9 mouse cellular contexts compared by ENCODE assay signal in genomic region chr2:181148318-181148955, GRCm38 (mm10). TPM values are rescaled to one million over a fixed set of nuclear protein-coding genes. Genes with fewer than 3 reads are reported as not detected.
A peak's percentile ranks its signal among the peaks of the same experiment; 100 is the strongest.
DNase-seq lines count a peak whose midpoint lies in the region; ATAC-seq and TF ChIP-seq lines count a peak whose summit lies in the region.
"Had no signal": no experiment of that assay in that cellular context is flagged by ENCODE, and none has a peak within 500 bp of the region (broad histone marks: within the 10 kb centered on the region; RNA-seq: fewer than 3 reads in every experiment).

No protein-coding gene starts in this region.

- no peak for DNase-seq in lung, postnatal 4 days
- DNase-seq in lung, adult 18-20 months = no peak
- no peak for DNase-seq in gastrocnemius, postnatal 10 days
- no peak for DNase-seq in kidney, adult 18-20 months

- 14% methylated on average over 31 of the region's 31 CpGs for WGBS in lung, embryonic 15.5 days
- 16% methylated on average over 24 of the region's 31 CpGs for WGBS in intestine, embryonic 15.5 days
- 20% methylated on average over 30 of the region's 31 CpGs for WGBS in neural tube, embryonic 14.5 days

- H3K27ac ChIP-seq in lung, embryonic 15.5 days = no peak overlapping the region
- no peak overlapping the region for H3K27ac ChIP-seq in embryonic fibroblast, embryonic 13.5 days (ENCODE audit: insufficient read depth, low read length)
- H3K27ac ChIP-seq in intestine, embryonic 15.5 days = no peak overlapping the region
- H3K27ac ChIP-seq in neural tube, embryonic 14.5 days (ENCODE audit: low read depth, low read length) = no peak overlapping the region

- no peak for TF ChIP-seq CTCF in embryonic fibroblast, embryonic 13.5 days (IDR thresholded peaks at IDR 0.05; ENCODE audit: borderline replicate concordance, insufficient read depth, low read length)

- peaks cover 10% of the 10 kb centered on the region for H3K4me1 ChIP-seq in lung, embryonic 15.5 days
- H3K4me1 ChIP-seq in embryonic fibroblast, embryonic 13.5 days (ENCODE audit: control insufficient read depth, insufficient read depth, low read length) = no peaks in the 10 kb centered on the region
- H3K4me1 ChIP-seq in intestine, embryonic 15.5 days (replicated peaks) = no peaks in the 10 kb centered on the region; the same call in 1 of the 2 replicates
- peaks cover 4% of the 10 kb centered on the region; the same call in 1 of the 2 replicates for H3K4me1 ChIP-seq in neural tube, embryonic 14.5 days (ENCODE audit: control insufficient read depth, insufficient read depth, low read length)

- TF ChIP-seq POLR2A in embryonic fibroblast, embryonic 13.5 days (IDR thresholded peaks at IDR 0.05; ENCODE audit: low read depth, low read length) = no peak

- H3K4me3 ChIP-seq in lung, embryonic 15.5 days = peak overlapping the region; percentile 38
- peak overlapping the region; percentile 26; the same call in 1 of the 2 replicates for H3K4me3 ChIP-seq in embryonic fibroblast, embryonic 13.5 days (ENCODE audit: insufficient read depth, low read length)
- H3K4me3 ChIP-seq in intestine, embryonic 15.5 days (replicated peaks) = peak overlapping the region; percentile 37
- H3K4me3 ChIP-seq in neural tube, embryonic 14.5 days (ENCODE audit: low read depth, low read length) = peak overlapping the region; percentile 32; the same call in 1 of the 2 replicates

- ATAC-seq in lung, embryonic 15.5 days (ENCODE audit: borderline replicate concordance, extremely low read depth, low FRiP score, low TSS enrichment) = no peak
- ATAC-seq in intestine, embryonic 15.5 days = no peak
- no peak for ATAC-seq in neural tube, embryonic 14.5 days (ENCODE audit: low read depth)

- peak overlapping the region; percentile 91 for H3K4me2 ChIP-seq in lung, embryonic 15.5 days
- peak overlapping the region; percentile 90 for H3K4me2 ChIP-seq in intestine, embryonic 15.5 days (replicated peaks)
- peak overlapping the region; percentile 64 for H3K4me2 ChIP-seq in neural tube, embryonic 14.5 days (ENCODE audit: low read depth, low read length)

- no peak overlapping the region for H3K9ac ChIP-seq in lung, embryonic 15.5 days
- no peak overlapping the region for H3K9ac ChIP-seq in intestine, embryonic 15.5 days
- H3K9ac ChIP-seq in neural tube, embryonic 14.5 days (replicated peaks; ENCODE audit: low read depth, low read length) = no peak overlapping the region

- H3K36me3 ChIP-seq in lung, embryonic 15.5 days = no peaks in the 10 kb centered on the region
- H3K36me3 ChIP-seq in intestine, embryonic 15.5 days = no peaks in the 10 kb centered on the region
- peaks cover 24% of the 10 kb centered on the region for H3K36me3 ChIP-seq in neural tube, embryonic 14.5 days (ENCODE audit: control insufficient read depth, insufficient read depth, low read length)

- H3K9me3 ChIP-seq in lung, embryonic 15.5 days = no peaks in the 10 kb centered on the region
- no peaks in the 10 kb centered on the region for H3K9me3 ChIP-seq in intestine, embryonic 15.5 days
- H3K9me3 ChIP-seq in neural tube, embryonic 14.5 days (ENCODE audit: control insufficient read depth, low read length) = no peaks in the 10 kb centered on the region

- H3K27me3 ChIP-seq in lung, embryonic 15.5 days = peaks cover 41% of the 10 kb centered on the region
- H3K27me3 ChIP-seq in intestine, embryonic 15.5 days (replicated peaks) = peaks cover 56% of the 10 kb centered on the region
- peaks cover 4% of the 10 kb centered on the region; the same call in 1 of the 2 replicates for H3K27me3 ChIP-seq in neural tube, embryonic 14.5 days (ENCODE audit: control insufficient read depth, insufficient read depth, low read length)

RNA-seq across cellular contexts. Expression of gene Eef1a2, which starts 8.4 kb away (rescaled TPM):
- 0.31 and 0.54 TPM in 2 replicates for polyA plus RNA-seq in lung, embryonic 15.5 days (2015; fragmentation: Nextera tagmentation; extraction: Ambion mirVana)
- not detected in 2 replicates for polyA plus RNA-seq in embryonic fibroblast, embryonic 13.5 days (2011; ENCODE audit: insufficient read length, low read depth, missing spikeins)
- 0.10 and 0.26 TPM in 2 replicates for polyA plus RNA-seq in intestine, embryonic 15.5 days (2015; fragmentation: Nextera tagmentation; extraction: Ambion mirVana)
- polyA plus RNA-seq in neural tube, embryonic 14.5 days (2014; fragmentation: Nextera tagmentation; extraction: Ambion mirVana) = 17.5 and 24.4 TPM in 2 replicates
- total RNA-seq in gastrocnemius, postnatal 10 days (2021) = 1,000 to 10,000 TPM; 1,498 to 1,682 TPM

RNA-seq across cellular contexts. Expression of gene Kcnq2, which starts 13.3 kb away (rescaled TPM):
- polyA plus RNA-seq in lung, embryonic 15.5 days (2015; fragmentation: Nextera tagmentation; extraction: Ambion mirVana) = 0.14 and 0.29 TPM in 2 replicates
- not detected in 2 replicates for polyA plus RNA-seq in embryonic fibroblast, embryonic 13.5 days (2011; ENCODE audit: insufficient read length, low read depth, missing spikeins)
- 1.3 and 1.5 TPM in 2 replicates for polyA plus RNA-seq in intestine, embryonic 15.5 days (2015; fragmentation: Nextera tagmentation; extraction: Ambion mirVana)
- polyA plus RNA-seq in neural tube, embryonic 14.5 days (2014; fragmentation: Nextera tagmentation; extraction: Ambion mirVana) = 56.7 and 60.6 TPM in 2 replicates
- total RNA-seq in gastrocnemius, postnatal 10 days (2021) = under 1 TPM; 0.23 to 0.47 TPM

RNA-seq across cellular contexts. Expression of gene Ppdpf, which starts 38.6 kb away (rescaled TPM):
- polyA plus RNA-seq in lung, embryonic 15.5 days (2015; fragmentation: Nextera tagmentation; extraction: Ambion mirVana) = 317 and 334 TPM in 2 replicates
- 37.8 and 40.9 TPM in 2 replicates for polyA plus RNA-seq in embryonic fibroblast, embryonic 13.5 days (2011; ENCODE audit: insufficient read length, low read depth, missing spikeins)
- polyA plus RNA-seq in intestine, embryonic 15.5 days (2015; fragmentation: Nextera tagmentation; extraction: Ambion mirVana) = 264 and 275 TPM in 2 replicates
- 419 and 445 TPM in 2 replicates for polyA plus RNA-seq in neural tube, embryonic 14.5 days (2014; fragmentation: Nextera tagmentation; extraction: Ambion mirVana)
- total RNA-seq in gastrocnemius, postnatal 10 days (2021) = 10 to 100 TPM; 55.2 to 60.3 TPM

RNA-seq across cellular contexts. Expression of gene Ptk6, which starts 54.2 kb away (rescaled TPM):
- 0.05 TPM in 2 replicates for polyA plus RNA-seq in lung, embryonic 15.5 days (2015; fragmentation: Nextera tagmentation; extraction: Ambion mirVana)
- polyA plus RNA-seq in embryonic fibroblast, embryonic 13.5 days (2011; ENCODE audit: insufficient read length, low read depth, missing spikeins) = not detected in 2 replicates
- polyA plus RNA-seq in intestine, embryonic 15.5 days (2015; fragmentation: Nextera tagmentation; extraction: Ambion mirVana) = 0.14 and 0.21 TPM in 2 replicates
- polyA plus RNA-seq in neural tube, embryonic 14.5 days (2014; fragmentation: Nextera tagmentation; extraction: Ambion mirVana) = not detected in 2 replicates
- not detected for total RNA-seq in gastrocnemius, postnatal 10 days (2021)
- total RNA-seq: adrenal gland, adult 18-20 months had no signal

Comparison
In these comparisons a context has a peak if more than half of its experiments do, and no peak if none do; other contexts are left out.
1. RNA of gene Eef1a2, which starts 8.4 kb away (polyA plus RNA-seq): 17.5 to 24.4 TPM in neural tube, embryonic 14.5 days; 0.31 to 0.54 TPM in lung, embryonic 15.5 days, 0.10 to 0.26 TPM in intestine, embryonic 15.5 days and not detected in embryonic fibroblast, embryonic 13.5 days; every median in the first group is over 10 times any median in the second.
2. RNA of gene Kcnq2, which starts 13.3 kb away (polyA plus RNA-seq): 56.7 to 60.6 TPM in neural tube, embryonic 14.5 days; 1.3 to 1.5 TPM in intestine, embryonic 15.5 days, 0.14 to 0.29 TPM in lung, embryonic 15.5 days and not detected in embryonic fibroblast, embryonic 13.5 days; every median in the first group is over 10 times any median in the second.
3. Peak in every context shown above with its lines, with median percentiles within 50 percentile points of each other: H3K4me2 ChIP-seq and H3K4me3 ChIP-seq.